Mouse (Mus musculus): Measurements from ENCODE around the gene Mxi1.

Mxi1 gene
- long read RNA-seq, experiment 1, partial matches to known transcripts, result 1 of 5 reads
- long read RNA-seq, experiment 1, other reads (novel, unspliced or antisense), result 1 of 5 reads
- long read RNA-seq, experiment 2, partial matches to known transcripts, result 0 of 4 reads
- long read RNA-seq, experiment 2, other reads (novel, unspliced or antisense), result 1 of 4 reads

DNA sequence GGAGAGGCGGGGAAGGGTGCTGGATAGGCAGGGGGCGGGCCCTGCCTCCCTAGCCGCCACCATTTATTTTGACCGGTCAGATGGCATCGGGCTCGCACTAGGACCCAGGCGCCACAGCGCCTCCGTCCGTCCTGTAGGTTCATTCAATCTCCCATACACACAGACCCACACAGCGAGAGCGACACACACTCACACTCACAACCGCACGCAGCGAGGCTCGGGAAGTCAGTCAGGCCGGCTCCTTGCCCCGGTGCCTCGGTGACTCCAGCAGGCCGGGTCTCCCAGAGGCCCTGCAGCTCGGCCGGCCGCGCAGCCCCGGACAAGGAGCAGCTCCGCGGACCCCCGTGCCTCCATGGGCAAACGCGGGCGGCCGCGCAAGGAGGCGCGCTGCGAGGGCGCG, at the start of gene Mxi1:
Mxi1 (plus strand) TSS at position 171 of the 400 bp plus-strand sequence.
- intact Hi-C loops (cut with DNase I), result loop anchor here (5.0 kb wide), 2 partner anchors 57 to 63 kb away; no protein-coding TSS in a partner anchor

DNA sequence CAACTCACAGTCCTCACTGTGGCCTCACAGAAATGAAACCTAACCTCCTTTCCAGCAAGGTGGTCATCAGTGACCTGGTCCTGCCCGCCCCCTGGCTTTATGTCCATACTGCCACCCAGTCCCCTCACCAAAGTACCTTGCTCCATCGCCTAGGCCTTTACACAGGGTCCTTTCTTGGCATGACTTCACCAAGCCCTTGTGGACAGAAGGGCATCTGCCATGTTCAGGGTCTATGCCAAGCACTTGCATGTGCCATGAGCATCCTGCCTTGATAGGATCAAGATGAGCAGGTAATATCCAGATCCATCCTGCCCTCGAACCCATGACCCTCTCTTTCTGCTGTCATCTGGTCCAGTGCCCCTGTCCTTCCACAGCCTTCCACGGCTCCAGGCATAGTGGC, 49.5 kb upstream of the Mxi1 start:
- intact Hi-C loops (cut with DNase I), result no loop called here

DNA sequence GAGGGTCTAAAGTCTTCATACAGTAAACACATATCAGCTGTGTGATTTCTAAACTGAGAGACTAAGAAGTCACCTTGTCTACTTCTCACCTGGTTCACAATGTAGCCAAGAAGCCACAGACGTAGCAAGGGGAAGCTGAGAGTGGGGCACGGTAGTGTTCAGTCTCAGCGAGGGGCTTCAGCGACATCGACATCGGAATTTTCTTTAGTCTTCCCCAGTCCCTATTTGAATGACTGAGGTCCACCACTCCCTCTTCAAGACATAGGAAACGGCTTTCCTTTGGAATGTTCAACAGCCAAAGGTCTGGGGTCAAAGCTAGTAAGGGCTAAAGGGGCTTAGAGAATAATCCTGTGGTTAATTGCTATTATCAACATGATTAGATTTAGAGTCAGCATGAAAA, 48.3 kb upstream of the Mxi1 start:
- intact Hi-C loops (cut with DNase I), result no loop called here

DNA sequence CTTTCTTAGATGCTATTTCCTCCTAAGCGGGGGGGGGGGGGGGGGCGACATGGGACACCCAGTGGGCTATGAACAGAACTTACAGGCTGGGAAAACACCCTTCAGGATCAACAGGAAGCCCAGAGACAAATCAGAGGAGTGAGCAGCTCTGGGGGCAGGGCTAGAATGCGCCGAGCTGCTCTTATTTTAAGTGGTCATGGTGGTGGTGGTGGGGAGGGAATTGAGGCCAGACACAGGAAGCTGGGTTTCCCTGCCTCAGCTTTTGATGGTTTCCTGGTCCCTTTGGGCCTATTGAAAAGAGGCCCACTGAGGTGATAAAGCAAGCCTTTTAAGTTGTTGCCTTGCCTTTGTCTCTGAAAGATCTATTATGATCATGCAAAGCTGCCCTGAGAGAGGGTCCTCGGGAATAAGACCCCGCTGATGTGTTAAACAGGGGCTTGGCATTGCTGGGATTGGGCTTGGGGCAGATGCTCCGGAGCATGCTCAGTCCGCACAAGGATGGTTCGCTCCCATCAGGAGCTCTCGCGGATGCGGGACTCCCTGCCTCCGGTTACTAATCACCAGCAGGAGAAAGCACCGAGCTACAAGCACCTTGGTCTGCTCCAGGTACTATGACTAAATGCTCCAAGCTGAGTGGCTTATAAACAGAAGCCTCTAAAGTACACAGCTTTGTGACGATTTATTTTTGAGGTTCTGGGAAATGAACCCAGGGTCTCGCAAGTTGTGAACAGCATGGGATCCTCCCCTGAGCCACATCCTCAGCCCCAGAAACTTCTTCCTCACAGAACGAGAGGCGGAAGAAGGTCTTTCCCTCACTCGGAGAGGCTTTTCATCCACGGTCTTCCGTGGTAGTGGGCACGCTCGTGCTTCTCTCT, 46.2 kb upstream of the Mxi1 start:
- intact Hi-C loops (cut with DNase I), result no loop called here

DNA sequence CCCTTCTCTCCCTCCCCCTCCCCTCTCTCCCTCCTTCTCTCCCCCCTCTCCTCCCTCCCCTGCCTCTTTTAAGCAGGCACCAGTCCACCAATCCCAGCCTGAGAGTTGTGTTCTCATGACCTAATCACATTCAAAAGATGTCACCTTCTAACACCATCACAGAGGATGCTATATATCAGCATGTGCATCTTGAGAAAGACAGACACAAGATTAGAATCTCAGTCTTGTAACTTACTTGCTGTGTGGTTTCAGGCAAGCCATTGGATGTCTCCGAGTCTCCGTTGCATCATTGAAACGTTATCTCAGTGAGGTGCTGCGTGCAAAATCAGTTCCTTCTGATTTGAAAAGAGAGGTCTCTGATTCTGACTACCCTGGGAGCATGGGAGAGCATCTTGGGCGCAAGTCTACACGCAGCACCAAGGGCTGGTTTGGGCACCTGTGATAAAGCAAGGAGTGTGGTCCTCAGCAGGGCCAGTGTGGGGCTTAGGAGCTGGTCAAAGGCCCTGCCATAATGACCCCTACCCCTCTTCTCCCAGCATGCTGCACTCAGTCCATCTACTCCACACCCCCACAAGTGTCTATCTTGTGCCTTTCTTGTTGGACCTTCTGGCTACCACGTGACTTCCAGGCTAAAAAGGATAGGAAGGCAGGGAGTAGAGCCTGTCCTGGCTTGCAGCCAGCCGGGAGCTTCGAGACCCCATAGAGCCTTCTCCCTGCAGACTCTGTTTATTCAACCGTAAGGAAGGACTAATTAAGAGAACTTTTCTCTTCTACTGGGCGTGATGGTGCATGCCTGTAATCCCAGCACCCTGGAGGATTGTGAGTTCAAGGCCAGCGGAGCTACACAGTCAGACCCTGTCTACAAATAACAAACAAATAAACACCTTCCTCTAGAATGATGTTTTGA, 45.2 kb upstream of the Mxi1 start:
- intact Hi-C loops (cut with DNase I), result no loop called here

DNA sequence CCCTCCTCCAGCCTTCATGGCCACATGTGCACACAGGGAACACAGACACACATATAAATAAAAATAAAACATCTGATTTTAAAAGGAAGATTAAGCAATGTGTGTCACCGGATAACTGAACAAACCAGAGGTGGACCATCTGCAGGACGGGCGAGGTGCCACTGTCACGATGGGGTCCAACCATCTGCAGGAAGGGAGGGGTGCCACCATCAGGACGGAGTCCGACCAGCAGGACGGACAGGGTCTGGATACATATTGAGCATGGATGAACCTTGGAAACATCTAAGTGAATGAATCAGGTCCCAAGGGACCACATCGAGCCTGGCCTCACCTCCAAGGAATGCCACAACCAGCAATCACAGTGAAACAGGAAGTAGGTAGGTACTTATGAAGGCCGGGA, 43.0 kb upstream of the Mxi1 start:
- intact Hi-C loops (cut with DNase I), result no loop called here

DNA sequence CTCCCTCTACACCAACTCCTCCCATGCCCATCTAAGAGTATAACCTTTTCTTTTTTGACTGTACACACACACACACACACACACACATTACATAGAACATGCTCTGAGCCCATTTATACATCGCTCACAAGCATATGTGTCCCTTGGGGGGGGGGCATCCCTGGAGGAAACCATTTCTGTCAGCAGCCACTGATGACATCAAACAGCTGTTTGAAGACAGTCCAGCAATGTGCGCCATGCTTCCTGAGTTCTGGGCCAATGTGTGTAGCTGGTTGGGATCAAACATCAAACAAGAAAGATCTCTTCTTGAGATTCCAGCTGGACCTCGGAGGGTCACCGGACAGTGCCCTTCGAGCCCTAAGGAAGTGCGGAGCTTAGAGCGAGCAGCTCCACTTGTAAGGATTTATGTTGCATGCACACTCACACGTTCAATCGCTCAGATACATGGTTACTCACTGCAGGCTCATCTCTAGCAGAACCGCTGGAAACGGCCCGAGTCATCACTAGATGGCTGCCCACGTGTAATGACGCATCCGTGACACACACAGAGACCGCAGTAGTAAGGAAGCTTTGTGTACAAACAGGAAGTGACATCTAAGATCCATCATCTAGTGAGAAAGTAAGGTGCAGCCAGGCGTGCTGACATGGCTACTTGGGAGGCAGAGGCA, 37.1 kb upstream of the Mxi1 start:
- intact Hi-C loops (cut with DNase I), result no loop called here

DNA sequence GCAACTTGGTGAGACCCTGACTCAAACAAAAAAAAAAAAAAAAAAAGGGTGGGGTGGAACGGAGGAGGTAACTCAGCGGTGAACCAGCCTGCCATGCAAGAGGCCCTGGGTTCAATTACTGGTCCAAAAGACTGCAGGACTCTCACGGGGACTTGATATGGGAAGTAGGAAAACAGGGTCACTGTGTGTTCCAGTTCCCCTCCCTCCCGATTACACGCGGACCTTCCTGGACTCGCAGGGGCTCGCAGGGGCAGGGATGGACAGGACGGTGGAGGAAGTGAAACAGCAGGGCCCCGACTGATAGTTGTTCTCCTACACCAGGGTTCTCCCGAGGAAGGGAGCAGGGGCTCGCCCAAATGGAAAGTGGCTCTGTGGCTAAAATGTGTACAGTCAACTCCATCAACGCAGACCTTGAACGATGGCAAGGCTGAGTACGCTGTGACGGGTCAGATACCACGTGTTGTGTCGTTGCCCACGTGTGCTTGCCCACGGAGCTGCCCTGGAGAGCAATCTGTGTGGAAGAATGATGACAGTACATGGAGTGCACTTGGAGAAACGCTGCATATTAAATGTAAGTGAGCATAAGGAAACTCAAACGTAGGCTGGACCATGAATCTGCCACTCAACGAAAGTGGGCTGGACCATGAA, 36.4 kb upstream of the Mxi1 start:
- intact Hi-C loops (cut with DNase I), result no loop called here

DNA sequence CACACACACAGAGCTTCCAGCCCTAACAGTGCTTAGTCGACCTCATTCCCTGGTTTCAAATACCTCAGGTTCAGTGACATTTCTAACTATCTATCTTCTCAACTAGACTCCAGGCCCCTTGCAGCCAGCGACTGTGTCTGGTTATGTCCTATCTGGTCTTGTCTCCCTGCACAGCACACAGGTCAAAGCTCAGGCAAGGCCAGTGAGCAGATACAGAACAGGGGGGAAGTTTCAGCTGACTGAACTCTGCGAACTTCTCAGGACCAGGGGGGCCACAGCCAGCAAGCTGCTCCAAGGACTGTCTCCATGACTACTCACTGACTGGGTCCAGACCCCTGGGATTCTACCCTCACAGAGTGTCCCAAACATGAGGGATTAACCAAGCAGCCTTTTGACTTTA, 35.1 kb upstream of the Mxi1 start:
- intact Hi-C loops (cut with DNase I), result no loop called here

DNA sequence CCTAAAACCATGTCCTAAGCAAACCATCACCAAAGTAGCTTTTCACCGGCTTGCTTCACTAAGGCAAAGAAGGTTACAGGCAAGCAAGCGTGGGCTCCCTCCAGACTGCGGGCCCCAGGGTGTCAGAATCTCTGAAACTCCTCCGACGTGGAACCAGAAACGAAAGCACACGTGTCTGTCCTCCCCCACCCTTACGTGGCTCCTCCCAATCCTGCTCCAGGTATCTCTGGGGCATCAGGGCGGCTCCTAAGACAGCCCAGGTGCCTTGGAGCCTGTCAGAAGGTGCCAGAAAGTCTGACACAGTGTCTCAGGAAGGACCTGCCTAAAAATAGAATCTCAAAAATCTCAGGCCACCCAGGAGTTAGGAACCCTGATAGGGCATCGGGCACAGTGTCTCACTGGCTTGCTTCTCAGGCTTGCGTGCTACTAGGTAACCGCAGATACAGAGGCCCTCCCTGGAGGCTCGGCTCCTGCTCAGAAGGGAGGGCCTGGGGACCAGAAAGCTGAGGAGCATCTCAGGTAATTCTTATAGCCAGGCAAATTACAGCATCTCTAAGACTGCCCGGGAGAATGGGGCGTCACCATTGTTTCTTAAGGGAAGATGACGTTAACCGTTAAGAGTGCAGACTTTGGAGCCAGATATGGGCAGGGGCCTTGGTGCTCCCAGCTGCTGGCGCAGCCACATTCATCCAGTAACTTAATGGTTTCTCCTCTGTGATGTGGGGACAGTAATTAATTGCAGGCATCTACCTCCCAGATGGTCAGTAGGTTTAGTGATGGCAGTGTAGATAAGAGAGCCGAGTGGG, 33.2 kb upstream of the Mxi1 start:
- intact Hi-C loops (cut with DNase I), result no loop called here

DNA sequence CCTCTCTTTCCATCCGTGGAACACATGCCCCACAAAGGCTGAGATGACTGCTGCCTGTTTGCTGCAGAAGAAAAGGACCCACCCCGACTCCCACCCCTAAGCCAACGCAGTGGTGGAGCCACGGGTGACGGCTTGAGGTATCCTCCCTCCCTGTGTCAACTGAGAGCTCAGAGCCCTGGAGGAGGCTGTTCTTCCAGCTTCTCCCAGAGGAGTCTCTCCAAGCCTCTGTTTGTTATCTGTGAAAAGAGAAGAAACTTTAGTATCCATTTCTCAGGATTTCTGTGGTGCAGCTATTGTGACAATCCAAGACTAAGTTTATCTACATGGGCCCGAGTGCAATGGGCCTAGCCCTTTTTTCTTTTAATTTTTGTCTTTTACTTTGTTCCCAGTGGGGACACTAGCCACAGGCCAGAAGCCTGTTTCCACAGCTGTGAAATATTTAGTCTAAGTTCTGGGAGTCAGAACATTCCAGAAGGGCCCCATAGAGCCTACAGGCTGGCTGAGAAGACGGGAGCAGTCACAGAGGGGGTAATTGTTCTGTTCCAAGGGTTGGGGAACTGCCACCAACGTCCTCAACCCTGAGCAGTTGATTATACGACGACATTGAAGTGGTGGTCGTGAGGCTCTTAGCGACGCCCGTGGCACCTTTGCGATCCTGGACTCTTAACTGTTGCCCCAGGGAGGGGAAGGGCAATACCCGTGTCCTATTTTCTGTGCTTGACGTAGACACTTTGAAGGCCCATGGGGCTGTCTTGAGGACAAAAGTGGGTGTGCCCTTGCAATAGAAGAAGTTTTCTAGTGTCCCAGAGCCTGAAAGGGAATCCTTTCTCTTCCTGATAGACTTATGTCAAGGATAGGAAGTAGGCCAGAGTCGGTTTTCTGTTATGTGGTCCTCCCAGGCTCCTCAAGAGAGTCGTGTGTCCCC, 31.6 kb upstream of the Mxi1 start:
- intact Hi-C loops (cut with DNase I), result no loop called here

DNA sequence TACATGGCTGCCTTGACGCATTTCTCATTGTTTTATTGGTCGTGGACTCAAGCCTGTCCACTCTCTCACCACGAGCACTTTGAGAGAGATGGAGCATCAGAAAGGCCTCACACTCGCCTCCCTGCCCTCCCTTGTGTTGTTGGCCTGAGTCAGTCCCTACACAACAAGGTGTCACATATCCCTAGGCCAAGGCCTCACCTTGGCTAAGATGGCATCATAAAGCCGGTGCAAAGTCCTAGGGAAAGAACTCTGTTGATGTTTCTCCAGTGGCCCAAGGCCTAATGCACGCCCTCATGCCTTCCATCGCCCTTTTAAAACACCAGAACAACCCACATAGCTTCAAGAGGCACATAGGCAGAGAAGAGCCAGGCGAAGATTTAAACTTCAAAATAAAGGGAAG, 30.1 kb upstream of the Mxi1 start:
- intact Hi-C loops (cut with DNase I), result no loop called here

DNA sequence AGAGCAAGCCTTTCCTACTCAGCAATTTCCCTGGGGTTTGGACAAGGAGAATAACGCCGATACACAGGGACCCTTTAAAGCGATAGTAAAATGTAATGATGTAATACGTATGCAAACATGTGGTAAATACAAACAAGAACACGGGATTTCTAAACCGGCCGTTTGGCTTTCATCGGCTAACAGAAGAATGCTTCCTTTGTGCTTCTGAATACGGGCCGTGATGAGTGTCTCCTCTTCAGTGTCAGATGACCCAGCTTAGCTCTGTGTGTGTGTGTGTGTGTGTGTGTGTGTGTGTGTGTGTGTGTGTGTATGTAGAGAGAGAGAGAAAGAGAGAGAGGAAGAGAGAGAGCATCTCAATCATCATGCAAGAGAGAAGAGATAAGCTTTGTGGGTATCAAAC, 27.7 kb upstream of the Mxi1 start:
- intact Hi-C loops (cut with DNase I), result no loop called here

DNA sequence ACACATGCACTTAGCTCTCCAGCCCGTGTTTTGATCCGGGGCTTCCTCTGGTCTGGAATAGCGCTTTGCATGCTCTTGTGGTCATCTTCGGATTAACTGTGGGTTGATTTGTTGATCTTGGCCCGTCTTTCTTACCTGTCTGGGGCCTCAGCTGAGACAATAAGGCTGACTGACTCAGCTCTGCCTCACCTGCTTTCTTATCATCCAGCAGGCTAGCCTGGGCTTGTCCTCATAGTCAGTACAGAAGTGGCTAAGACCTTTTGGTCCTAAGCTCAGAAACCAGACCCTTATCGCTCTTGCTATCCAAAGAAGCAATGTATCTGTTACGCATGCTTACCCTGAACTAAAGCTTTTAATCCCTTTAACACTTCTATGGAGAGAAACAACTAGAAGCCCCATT, 26.6 kb upstream of the Mxi1 start:
- intact Hi-C loops (cut with DNase I), result no loop called here

DNA sequence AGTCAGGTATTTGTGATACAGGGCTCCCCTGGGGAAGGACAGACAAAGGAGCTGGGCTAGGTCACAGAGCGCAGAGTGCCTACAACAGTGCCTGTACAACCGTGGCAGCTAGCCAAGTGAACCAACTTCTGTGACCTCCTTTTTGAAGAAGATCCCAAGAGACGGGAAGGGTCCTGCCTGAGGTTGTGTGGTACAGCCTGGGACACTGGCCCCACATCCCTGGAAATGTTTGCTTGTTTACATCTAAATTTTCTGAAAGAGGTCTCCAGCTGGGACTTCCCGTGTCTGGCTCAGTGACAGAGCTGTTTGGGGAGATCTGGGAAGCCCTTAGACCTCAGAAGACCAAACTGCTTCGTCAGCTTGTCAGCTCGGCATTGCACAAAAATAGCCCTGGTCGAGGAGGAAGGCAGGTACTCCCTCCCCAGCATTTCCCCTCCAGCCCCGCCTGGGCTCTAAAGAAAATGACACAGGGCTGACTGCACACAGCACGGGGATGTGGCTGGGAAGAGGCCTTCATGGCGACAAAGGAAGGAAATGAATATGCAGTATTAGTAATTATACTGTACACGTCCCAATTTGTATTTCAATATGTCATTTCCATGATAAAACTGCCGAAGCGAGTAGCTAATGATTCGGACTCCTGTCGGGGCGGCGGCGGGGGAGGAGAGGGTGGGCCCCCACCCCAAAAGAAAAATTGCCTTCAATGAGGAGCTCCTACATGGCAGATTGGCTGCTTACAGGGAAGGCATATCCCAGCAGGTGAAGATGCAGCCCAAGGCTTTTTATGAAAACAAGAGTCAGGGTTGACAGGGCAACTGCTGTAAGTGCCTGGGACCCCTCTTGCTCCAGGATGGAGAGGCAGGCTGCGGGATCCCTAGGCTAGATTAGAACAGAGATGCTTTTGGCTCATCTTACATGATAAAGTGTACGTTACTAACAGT, 25.8 kb upstream of the Mxi1 start:
- intact Hi-C loops (cut with DNase I), result no loop called here

DNA sequence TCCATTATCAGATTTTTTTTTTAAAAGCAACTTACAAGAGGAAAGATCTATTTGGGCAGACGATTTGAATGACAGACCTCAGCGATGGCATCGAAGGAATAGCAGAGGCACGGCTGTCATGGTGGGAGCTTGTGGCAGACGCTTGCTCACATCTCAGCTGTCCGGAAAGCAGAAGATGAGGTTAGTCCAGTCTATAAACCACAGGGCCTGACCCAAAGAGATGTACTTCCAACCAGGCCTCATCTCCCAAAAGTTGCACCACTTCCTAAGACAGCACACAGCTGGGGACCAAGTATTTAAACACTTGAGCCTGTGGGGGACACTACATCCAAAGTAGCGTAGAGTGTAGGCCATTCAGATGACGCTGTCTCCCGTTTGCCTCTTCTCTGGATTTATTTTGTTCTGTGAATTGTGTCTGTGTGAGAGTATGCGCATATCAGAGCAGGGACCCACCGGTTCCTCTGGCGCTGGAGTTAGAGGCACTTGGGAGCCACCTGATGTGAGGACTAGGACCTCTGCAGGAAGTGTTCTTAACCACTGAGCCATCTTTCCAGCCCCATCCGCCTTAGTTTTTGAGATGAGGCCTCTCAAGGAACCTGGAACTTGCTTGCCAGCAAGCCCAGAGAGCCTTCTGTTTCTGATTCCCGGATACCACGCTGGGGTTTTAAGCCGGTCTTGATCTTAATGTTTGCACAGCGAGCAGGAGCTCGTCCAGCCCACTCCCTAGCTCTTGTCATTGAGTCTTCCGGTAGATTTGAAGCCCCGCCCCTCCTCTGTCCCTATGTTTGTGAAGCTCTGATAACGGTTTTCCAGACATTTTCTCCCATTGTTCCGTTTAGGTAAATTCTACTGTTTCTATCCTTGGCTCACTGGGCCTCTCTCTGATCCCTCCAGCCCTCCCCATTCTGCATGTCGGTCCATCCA, 13.7 kb upstream of the Mxi1 start:
- intact Hi-C loops (cut with DNase I), result no loop called here
